Mouse (Mus musculus): Measurements from ENCODE around the gene Pla1a.

GRCm38 (mm10) chr16:38463305-38463704 lies 30.4 kb upstream of the Pla1a start:
- TF ChIP-seq CTCF (IDR thresholded peaks at IDR 0.05; ENCODE audit: control insufficient read depth, insufficient read depth, low read length) (no peak), POLR2A (IDR thresholded peaks at IDR 0.05; ENCODE audit: borderline replicate concordance, control insufficient read depth, low read depth, low read length) (no peak)
